Mouse (Mus musculus) ES-E14 (cell line): ENCODE results near the gene Hist1h3c. TPM values are rescaled to one million over a fixed set of nuclear protein-coding genes. Genes with fewer than 3 reads are reported as not detected.
"Not testable (repeated sequence)": the region's sequence is repeated elsewhere in the genome, so short reads cannot be mapped to it uniquely, and the experiment has no call there.

Source experiments
- DNase-seq: peaks from one replicate; pipeline ENCODE4 v3.0.0-alpha.2; 2013; ENCODE audit warnings: low read depth, low spot score
- H3K27ac ChIP-seq: 2 replicates; pipeline ENCODE4 v1.5.1; 2012; ENCODE audit warnings: low read depth, mild to moderate bottlenecking, low read length, moderate library complexity, mixed read lengths; ENCODE audit not compliant: poor library complexity, insufficient read depth, severe bottlenecking
- H3K36me3 ChIP-seq: 2 replicates; pipeline ENCODE4 v1.6.1; 2012; ENCODE audit warnings: mild to moderate bottlenecking, low read length, moderate library complexity, mixed read lengths; ENCODE audit not compliant: control insufficient read depth, poor library complexity, insufficient read depth, severe bottlenecking
- H3K4me1 ChIP-seq, 2 experiments: fragments of 150-350 bp in 1 of 2; sonication (generic) in 1 of 2; 2 replicates each; pipeline ENCODE4 v1.6.1; 2012; ENCODE audit warnings: low read length in 2 of 2, mild to moderate bottlenecking in 1 of 2, mixed read lengths in 1 of 2; ENCODE audit not compliant: control insufficient read depth in 2 of 2, insufficient read depth in 2 of 2, poor library complexity in 1 of 2
- H3K4me3 ChIP-seq, 2 experiments: fragments of 150-350 bp in 1 of 2; sonication (generic) in 1 of 2; 2 replicates each; pipeline ENCODE4 v1.5.1; 2012; ENCODE audit warnings: low read length in 2 of 2, low read depth in 1 of 2, mild to moderate bottlenecking in 1 of 2, mixed read lengths in 1 of 2; ENCODE audit not compliant: insufficient read depth in 1 of 2, poor library complexity in 1 of 2, severe bottlenecking in 1 of 2
- H3K9ac ChIP-seq: 2 replicates; pipeline ENCODE4 v1.6.1; 2012; ENCODE audit warnings: low read depth, mild to moderate bottlenecking, low read length, mixed read lengths; ENCODE audit not compliant: poor library complexity, insufficient read depth, severe bottlenecking
- H3K9me3 ChIP-seq: fragments of 150-350 bp; sonication (generic); 2 replicates; pipeline ENCODE4 v1.6.1; 2012; ENCODE audit warnings: low read depth, mild to moderate bottlenecking, low read length; ENCODE audit not compliant: control insufficient read depth, insufficient read depth
- CHD2 ChIP-seq: IDR thresholded peaks from 2 replicates; pipeline ENCODE4 v1.6.1; 2014; ENCODE audit warnings: mild to moderate bottlenecking, low read depth, low read length, inconsistent platforms
- HCFC1 ChIP-seq: IDR thresholded peaks from 2 replicates; pipeline ENCODE4 v1.6.1; 2012; ENCODE audit warnings: low read length, inconsistent platforms, borderline replicate concordance; ENCODE audit not compliant: insufficient read depth
- MAFK ChIP-seq: IDR thresholded peaks from 2 replicates; pipeline ENCODE4 v1.6.1; 2014; ENCODE audit warnings: mild to moderate bottlenecking, low read depth, low read length, inconsistent platforms; ENCODE audit not compliant: insufficient read depth
- ZC3H11A ChIP-seq: IDR thresholded peaks from 2 replicates; pipeline ENCODE4 v1.6.1; 2012; ENCODE audit warnings: low read depth, mild to moderate bottlenecking, inconsistent platforms, low read length, borderline replicate concordance
- ZNF384 ChIP-seq: IDR thresholded peaks from 2 replicates; pipeline ENCODE4 v1.6.1; 2012; ENCODE audit warnings: low read depth, low read length, inconsistent platforms
- in situ Hi-C, 2 experiments: fragments of 600-800 bp; cut with MboI; formaldehyde crosslinking; loops; one replicate each; pipeline ENCODE4 v1.15.1; 2025; ENCODE audit warnings: low sequenced_read_pairs in 2 of 2, inconsistent platforms in 1 of 2; ENCODE audit not compliant: unreplicated experiment in 2 of 2
- total RNA-seq: library from RNA; depleted of rRNA; stranded (reverse); fragments of 300-350 nt; gene quantifications from 2 replicates; pipeline ENCODE4 v1.2.3, GENCODE M21; 2012

The Hist1h3c gene
- total RNA-seq, 1 experiment: 1,161 TPM

- no peak overlapping the region for H3K4me3 ChIP-seq
- in situ Hi-C loops: no loop called here
- no peaks in the 10 kb centered on the region for H3K9me3 ChIP-seq
- no peak for DNase-seq
- no peak overlapping the region for H3K27ac ChIP-seq
- H3K4me1 ChIP-seq: peaks cover 4 to 5% of the 10 kb centered on the region in 2 experiments; a peak in 2 of 4 replicates
- no peaks in the 10 kb centered on the region for H3K36me3 ChIP-seq
- TF ChIP-seq MAFK (no peak), ZC3H11A (no peak), ZNF384 (no peak), HCFC1 (no peak), CHD2 (no peak)
- H3K9ac ChIP-seq: no peak overlapping the region
Measured at GRCm38 (mm10) chr13:23708654-23709053, 36.7 kb downstream of the Hist1h3c start.

DNA sequence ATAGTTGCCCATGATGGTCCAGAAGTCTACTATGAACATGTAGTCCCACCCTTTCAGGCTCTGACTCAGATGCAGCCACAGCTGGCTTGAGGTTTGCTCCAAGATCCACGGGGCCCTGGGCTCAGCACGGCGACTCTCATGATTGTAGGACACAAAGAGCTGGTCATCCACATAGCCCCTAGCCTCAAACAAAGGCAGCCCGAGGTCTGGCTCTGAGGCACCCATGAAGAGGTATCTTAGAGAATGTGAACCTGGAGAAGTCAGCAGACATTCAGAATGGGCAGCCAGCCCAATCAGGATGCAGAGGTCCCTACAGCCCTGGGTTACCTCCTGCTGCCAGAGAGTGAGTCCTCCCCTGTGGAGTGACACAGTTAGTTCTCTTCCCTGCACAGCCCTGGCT is 37.4 kb downstream of the Hist1h3c start:
- no peak overlapping the region for H3K9ac ChIP-seq
- no peaks in the 10 kb centered on the region for H3K36me3 ChIP-seq
- H3K9me3 ChIP-seq: no peaks in the 10 kb centered on the region
- H3K4me1 ChIP-seq: peaks cover 4 to 5% of the 10 kb centered on the region in 2 experiments; a peak in 2 of 4 replicates
- in situ Hi-C loops: no loop called here
- no peak overlapping the region for H3K27ac ChIP-seq
- TF ChIP-seq ZC3H11A (no peak), ZNF384 (no peak), HCFC1 (no peak), MAFK (no peak), CHD2 (no peak)
- no peak for DNase-seq
- H3K4me3 ChIP-seq: no peak overlapping the region

- in situ Hi-C loops: no loop called here
- TF ChIP-seq CHD2 (no peak), ZNF384 (no peak), HCFC1 (no peak), ZC3H11A (no peak), MAFK (no peak)
- Histone ChIP-seq H3K4me3 (no peak overlapping the region), H3K4me1 (peaks cover 4 to 5% of the 10 kb centered on the region in 2 experiments; a peak in 2 of 4 replicates), H3K27ac (no peak overlapping the region), H3K36me3 (no peaks in the 10 kb centered on the region), H3K9me3 (no peaks in the 10 kb centered on the region), H3K9ac (no peak overlapping the region)
- DNase-seq: no peak
Measured at GRCm38 (mm10) chr13:23706771-23707170, 38.6 kb downstream of the Hist1h3c start.

DNA sequence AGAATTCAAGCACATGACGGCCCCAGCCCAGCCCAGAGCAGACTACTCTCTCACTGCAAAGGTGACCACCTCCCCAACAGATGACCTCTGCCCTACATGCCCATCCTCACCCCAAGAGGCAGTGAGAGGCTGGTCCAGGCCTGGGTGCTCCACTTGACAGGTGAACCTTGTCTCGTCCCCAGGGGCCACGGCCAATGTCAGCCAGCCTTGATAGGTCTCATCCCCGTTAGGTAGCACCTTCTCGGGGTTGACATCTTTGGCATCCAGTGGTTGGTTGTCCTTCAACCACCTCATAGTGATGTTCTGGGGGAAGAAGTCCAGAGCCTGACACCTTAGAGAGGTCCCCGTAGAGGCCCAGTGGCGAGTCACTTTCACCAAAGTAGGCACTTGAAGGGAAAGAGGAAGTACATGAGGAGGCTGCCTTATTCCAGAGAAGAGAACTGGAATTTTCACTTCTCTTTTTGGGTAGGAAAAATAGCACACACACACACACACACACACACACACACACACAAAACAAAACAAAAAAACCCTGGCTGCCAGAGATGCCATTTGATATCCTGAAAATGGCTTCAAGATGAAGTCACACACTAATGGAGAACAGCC is 39.5 kb downstream of the Hist1h3c start:
- Histone ChIP-seq H3K9me3 (no peaks in the 10 kb centered on the region), H3K4me1 (peaks cover 4 to 5% of the 10 kb centered on the region in 2 experiments; a peak in 2 of 4 replicates), H3K27ac (no peak overlapping the region), H3K36me3 (no peaks in the 10 kb centered on the region), H3K4me3 (no peak overlapping the region), H3K9ac (no peak overlapping the region)
- DNase-seq: no peak
- in situ Hi-C loops: no loop called here
- TF ChIP-seq MAFK (no peak), HCFC1 (no peak), CHD2 (no peak), ZNF384 (no peak), ZC3H11A (no peak)

- DNase-seq, H3K36me3 ChIP-seq, in situ Hi-C loops, H3K9ac ChIP-seq, H3K4me1 ChIP-seq, H3K4me3 ChIP-seq, H3K27ac ChIP-seq, H3K9me3 ChIP-seq: not testable (repeated sequence)
Measured at GRCm38 (mm10) chr13:23702801-23703200, 42.6 kb downstream of the Hist1h3c start.
